Mouse (Mus musculus): Measurements from ENCODE around the gene Smco1.
"Not testable (repeated sequence)": the region's sequence is repeated elsewhere in the genome, so short reads cannot be mapped to it uniquely, and the experiment has no call there.

Smco1 gene

GRCm38 (mm10) chr16:32271291-32271690 is at the start of gene Smco1:
TSS of gene Smco1 (plus strand) at chr16:32271468.
- DNase-seq (ENCODE audit: inconsistent age in 2 of 2, low spot score in 1 of 2): no peak

GRCm38 (mm10) chr16:32221803-32222202 is 49.5 kb upstream of the Smco1 start:
- DNase-seq (ENCODE audit: inconsistent age in 2 of 2, low spot score in 1 of 2): no peak

- DNase-seq (ENCODE audit: inconsistent age in 2 of 2, low spot score in 1 of 2): no peak
These were observed 48.9 kb upstream of the Smco1 start for GRCm38 (mm10) chr16:32222399-32222798.

GRCm38 (mm10) chr16:32232050-32232449 is 39.2 kb upstream of the Smco1 start:
- peak; percentile 71 to 87 for DNase-seq (ENCODE audit: inconsistent age in 2 of 2, low spot score in 1 of 2)

GRCm38 (mm10) chr16:32237930-32238680 is 33.2 kb upstream of the Smco1 start:
- DNase-seq (ENCODE audit: inconsistent age in 2 of 2, low spot score in 1 of 2): peak in 1 of 2 experiments; percentile 46

- DNase-seq (ENCODE audit: inconsistent age in 2 of 2, low spot score in 1 of 2): peak; percentile 26 to 72
These were observed 31.6 kb upstream of the Smco1 start for GRCm38 (mm10) chr16:32239428-32240312.

- no peak for DNase-seq (ENCODE audit: inconsistent age in 2 of 2, low spot score in 1 of 2)
These were observed 27.4 kb upstream of the Smco1 start for GRCm38 (mm10) chr16:32243901-32244300.

GRCm38 (mm10) chr16:32246351-32246791 is 24.9 kb upstream of the Smco1 start:
- DNase-seq (ENCODE audit: inconsistent age in 2 of 2, low spot score in 1 of 2): peak; percentile 71 to 87

- DNase-seq (ENCODE audit: inconsistent age in 2 of 2, low spot score in 1 of 2): peak; percentile 98 to 99
These were observed 24.3 kb upstream of the Smco1 start, which contains the start of the genes Fbxo45 and Wdr53 for GRCm38 (mm10) chr16:32246952-32247370. TSS of gene Fbxo45 (minus strand) at chr16:32247158. TSS of gene Wdr53 (plus strand) at chr16:32247227.

GRCm38 (mm10) chr16:32264225-32264624 is 7.0 kb upstream of the Smco1 start:
- peak in 1 of 2 experiments; percentile 59 for DNase-seq (ENCODE audit: inconsistent age in 2 of 2, low spot score in 1 of 2)

GRCm38 (mm10) chr16:32273338-32273737 is 2.1 kb downstream of the Smco1 start:
- DNase-seq (ENCODE audit: inconsistent age in 2 of 2, low spot score in 1 of 2): no peak

- no peak for DNase-seq (ENCODE audit: inconsistent age in 2 of 2, low spot score in 1 of 2)
These were observed 3.8 kb downstream of the Smco1 start for GRCm38 (mm10) chr16:32275041-32275440.

GRCm38 (mm10) chr16:32275830-32276229 is 4.6 kb downstream of the Smco1 start:
- no peak for DNase-seq (ENCODE audit: inconsistent age in 2 of 2, low spot score in 1 of 2)

- peak; percentile 94 to 98 for DNase-seq (ENCODE audit: inconsistent age in 2 of 2, low spot score in 1 of 2)
These were observed 6.3 kb downstream of the Smco1 start, which contains the start of gene Rnf168 for GRCm38 (mm10) chr16:32277308-32278256. TSS of gene Rnf168 (plus strand) at chr16:32277459.

GRCm38 (mm10) chr16:32278396-32278795 is 7.1 kb downstream of the Smco1 start:
- DNase-seq (ENCODE audit: inconsistent age in 2 of 2, low spot score in 1 of 2): peak in 1 of 2 experiments; percentile 59

GRCm38 (mm10) chr16:32280211-32280610 is 8.9 kb downstream of the Smco1 start:
- DNase-seq (ENCODE audit: inconsistent age in 2 of 2, low spot score in 1 of 2): no peak

GRCm38 (mm10) chr16:32282608-32283007 is 11.3 kb downstream of the Smco1 start:
- no peak for DNase-seq (ENCODE audit: inconsistent age in 2 of 2, low spot score in 1 of 2)

- no peak for DNase-seq (ENCODE audit: inconsistent age in 2 of 2, low spot score in 1 of 2)
These were observed 20.6 kb downstream of the Smco1 start for GRCm38 (mm10) chr16:32291821-32292220.

- not testable (repeated sequence) for DNase-seq (ENCODE audit: inconsistent age in 2 of 2, low spot score in 1 of 2)
These were observed 28.3 kb downstream of the Smco1 start for GRCm38 (mm10) chr16:32299617-32300016.

- no peak for DNase-seq (ENCODE audit: inconsistent age in 2 of 2, low spot score in 1 of 2)
These were observed 31.8 kb downstream of the Smco1 start for GRCm38 (mm10) chr16:32303046-32303445.
